Mouse (Mus musculus) regulatory T cell (primary cell): ENCODE data around the gene Gzmm.

Source experiments
- in situ Hi-C: fragments of 300-600 bp; cut with MboI, MseI; formaldehyde crosslinking; loops from one replicate; pipeline ENCODE4 v1.15.1; 2025; ENCODE audit warnings: high pct_unique_total_duplicates

Gene Gzmm

DNA sequence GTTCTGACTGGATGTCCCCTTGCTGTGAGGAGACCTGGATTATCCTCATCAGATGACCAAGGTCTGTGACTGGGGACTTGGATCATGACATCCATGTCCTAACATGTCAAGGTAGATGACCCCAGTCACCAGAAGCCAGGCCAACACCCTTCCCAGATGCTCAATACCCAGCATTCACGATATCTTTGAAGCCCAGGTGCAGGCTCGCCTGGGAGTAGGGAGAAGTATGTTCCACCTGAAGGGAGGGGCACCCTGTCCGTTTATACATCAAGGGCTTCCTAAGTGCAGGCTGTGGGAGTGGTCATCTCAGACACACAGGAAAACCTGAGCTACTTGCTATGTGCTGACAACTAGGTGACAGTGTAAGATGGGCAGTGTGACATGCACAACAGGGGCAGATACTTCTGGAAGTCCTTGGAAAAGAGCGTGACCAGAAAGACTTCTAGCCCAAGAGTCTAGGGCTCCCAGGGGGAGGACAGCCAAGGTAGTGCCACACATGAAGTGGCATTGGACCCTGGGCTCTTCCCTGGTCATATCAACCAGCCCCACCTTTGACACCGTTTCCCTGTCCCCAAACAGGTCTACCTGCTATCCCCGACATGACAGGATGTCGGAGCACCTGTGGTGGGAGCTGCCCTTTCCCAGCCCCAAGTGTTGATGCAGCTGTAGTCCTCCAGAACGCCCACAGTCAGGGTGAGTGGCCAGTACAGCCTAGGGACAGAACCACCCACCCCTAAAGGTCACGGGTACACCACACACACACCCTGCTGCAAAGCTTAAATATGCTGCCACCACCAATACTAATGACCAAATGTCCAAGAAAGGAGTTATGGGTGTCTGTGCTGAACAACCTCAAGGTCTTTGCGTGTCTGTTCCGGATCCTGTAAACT is 8.0 kb upstream of the Gzmm start:
- in situ Hi-C loops = loop anchor here (10.0 kb wide), 1 partner anchor 1106 kb away; the partner anchor contains the start of gene Ilvbl

- in situ Hi-C loops = loop anchor here (10.0 kb wide), 1 partner anchor 1107 kb away; the partner anchor contains the start of gene Ilvbl
Measured at GRCm38 (mm10) chr10:79681591-79682245, 7.1 kb upstream of the Gzmm start, which contains the start of gene Cdc34. Gene Cdc34 (plus strand): TSS chr10:79682195.

GRCm38 (mm10) chr10:79682551-79682915 is 6.3 kb upstream of the Gzmm start:
- in situ Hi-C loops = loop anchor here (10.0 kb wide), 1 partner anchor 1108 kb away; the partner anchor contains the start of gene Ilvbl

DNA sequence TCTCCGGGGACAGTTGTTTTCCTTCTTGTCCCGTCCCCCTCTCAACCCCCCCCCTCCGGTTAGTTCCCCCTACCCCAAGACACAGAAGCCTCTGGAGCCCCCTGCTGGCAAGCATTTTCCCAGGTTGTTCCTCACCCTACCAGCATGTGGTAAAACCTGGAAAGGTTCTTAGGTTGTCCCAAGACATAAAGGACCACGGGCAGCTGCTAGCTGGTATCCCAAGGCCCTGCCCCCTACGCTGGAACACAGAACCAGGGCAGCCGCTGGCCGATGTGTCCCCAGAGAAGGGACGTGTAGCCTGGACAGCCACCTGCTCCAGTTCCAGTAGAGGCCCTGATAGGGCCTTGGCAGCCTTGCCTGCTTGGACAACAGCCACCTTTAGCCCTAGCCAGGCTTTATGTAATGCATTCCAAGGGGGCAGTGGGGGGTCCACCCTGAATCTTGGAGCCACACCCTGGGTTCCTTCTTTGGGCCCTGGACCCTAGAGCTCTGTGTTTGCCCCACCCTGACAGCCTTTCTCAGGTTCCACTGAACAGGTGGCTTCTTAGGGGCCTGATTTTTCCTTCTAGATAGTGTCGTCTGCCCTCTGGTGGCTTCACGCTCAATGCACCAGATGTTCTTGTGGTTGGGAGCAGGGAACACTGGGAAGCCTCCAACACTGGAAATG is 5.8 kb upstream of the Gzmm start:
- in situ Hi-C loops = loop anchor here (10.0 kb wide), 1 partner anchor 1108 kb away; the partner anchor contains the start of gene Ilvbl

- in situ Hi-C loops = loop anchor here (10.0 kb wide), 1 partner anchor 1109 kb away; the partner anchor contains the start of gene Ilvbl
Measured at GRCm38 (mm10) chr10:79683726-79684640, 4.8 kb upstream of the Gzmm start.

DNA sequence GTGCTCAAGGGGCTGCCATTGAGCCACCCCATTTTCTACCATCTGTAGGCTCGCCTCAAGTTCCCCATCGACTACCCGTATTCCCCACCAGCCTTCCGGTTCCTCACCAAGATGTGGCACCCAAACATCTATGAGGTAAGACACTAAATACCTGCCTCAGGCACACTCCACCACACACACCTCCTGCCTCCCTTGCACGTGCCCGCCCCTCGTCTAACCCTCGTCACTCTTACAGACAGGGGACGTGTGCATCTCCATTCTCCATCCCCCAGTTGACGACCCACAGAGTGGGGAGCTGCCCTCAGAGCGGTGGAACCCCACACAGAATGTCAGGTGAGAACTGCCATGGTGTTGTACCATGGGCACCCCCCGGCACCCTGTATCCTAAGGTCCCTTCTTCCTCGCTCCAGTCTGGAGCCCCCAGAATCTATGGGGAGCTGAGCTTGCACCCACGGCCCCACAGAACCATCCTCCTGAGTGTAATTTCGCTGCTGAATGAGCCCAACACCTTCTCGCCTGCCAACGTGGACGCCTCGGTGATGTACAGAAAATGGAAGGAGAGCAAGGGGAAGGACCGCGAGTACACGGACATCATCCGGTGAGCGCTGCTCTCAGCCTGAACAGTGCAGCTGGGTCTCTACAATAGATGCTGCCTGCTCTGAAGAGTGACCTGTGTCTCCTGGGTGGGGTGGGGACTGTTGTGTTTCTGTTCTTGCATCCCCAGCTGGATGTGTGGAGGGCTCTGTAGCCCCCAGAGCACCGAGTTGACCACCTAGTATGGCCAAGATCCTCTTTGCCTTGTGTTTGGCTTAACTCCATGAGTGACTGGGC is 3.8 kb upstream of the Gzmm start:
- in situ Hi-C loops = loop anchor here (10.0 kb wide), 1 partner anchor 1110 kb away; the partner anchor contains the start of gene Ilvbl

- in situ Hi-C loops = loop anchor here (10.0 kb wide), 1 partner anchor 1111 kb away; the partner anchor contains the start of gene Ilvbl
Measured at GRCm38 (mm10) chr10:79686219-79686618, 2.6 kb upstream of the Gzmm start.

DNA sequence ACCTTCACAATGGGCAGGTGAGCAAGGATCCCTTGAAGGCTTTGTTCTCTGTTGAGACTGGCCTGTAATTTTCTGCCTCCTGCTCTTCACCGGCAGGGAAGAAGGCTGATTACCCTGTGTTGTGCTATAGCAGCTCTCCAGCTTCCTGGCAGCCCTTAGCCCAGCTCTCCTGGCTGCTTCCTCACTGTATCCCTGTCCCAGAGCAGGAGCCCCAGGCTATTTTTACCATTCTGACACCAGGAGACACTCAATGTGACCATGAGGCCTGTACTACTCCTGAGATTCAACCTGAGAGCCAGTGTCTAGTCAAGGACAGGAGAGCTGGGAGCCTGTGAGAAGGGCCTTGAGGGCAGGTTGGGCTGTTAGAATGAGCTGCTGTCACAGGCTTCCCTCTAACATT is 2.1 kb upstream of the Gzmm start:
- in situ Hi-C loops = loop anchor here (10.0 kb wide), 1 partner anchor 1112 kb away; the partner anchor contains the start of gene Ilvbl

DNA sequence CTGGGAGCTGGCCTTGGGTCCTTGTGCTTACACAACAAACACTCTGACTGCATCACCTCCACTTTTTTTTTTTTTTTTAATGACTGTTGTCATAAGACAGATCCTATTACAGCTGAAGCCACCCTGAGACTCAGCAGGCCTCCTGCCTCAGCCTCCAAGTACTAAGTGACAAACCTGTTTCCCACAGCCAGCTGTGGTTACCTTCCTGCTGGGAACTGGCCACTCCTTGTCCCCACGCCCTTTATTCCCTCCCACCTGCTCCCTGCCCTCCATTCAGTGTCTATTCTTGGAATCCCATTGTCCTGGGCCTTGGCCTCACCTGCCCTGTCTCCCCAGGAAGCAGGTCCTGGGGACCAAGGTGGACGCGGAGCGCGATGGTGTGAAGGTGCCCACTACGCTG is 1.3 kb upstream of the Gzmm start:
- in situ Hi-C loops = loop anchor here (10.0 kb wide), 1 partner anchor 1113 kb away; the partner anchor contains the start of gene Ilvbl

DNA sequence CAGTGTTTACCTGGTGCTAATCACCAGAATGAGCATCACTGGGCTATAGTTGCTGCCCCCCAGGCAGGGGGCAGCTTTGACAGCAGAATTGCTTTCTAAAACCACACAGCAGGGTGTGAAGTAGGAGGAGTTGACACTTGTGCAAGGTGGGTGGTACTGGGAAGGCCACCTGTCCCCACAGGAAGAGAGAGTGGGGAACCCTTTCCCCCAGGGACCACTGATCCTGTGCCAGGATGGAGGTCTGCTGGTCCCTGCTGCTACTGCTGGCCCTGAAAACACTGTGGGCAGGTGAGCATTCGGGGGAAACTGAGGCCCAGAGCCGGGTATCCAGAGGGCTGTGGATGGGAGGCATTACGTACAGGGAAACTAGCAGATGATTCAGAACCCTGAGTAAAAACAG is 358 bp downstream of the Gzmm start:
- in situ Hi-C loops = loop anchor here (10.0 kb wide), 1 partner anchor 1114 kb away; the partner anchor contains the start of gene Ilvbl

GRCm38 (mm10) chr10:79691986-79692548 is 3.2 kb downstream of the Gzmm start:
- in situ Hi-C loops = loop anchor here (5.0 kb wide), 1 partner anchor 90 kb away; no protein-coding TSS in a partner anchor

- in situ Hi-C loops = loop anchor here (5.0 kb wide), 1 partner anchor 89 kb away; no protein-coding TSS in a partner anchor
Measured at GRCm38 (mm10) chr10:79693580-79694378, 5.0 kb downstream of the Gzmm start.

DNA sequence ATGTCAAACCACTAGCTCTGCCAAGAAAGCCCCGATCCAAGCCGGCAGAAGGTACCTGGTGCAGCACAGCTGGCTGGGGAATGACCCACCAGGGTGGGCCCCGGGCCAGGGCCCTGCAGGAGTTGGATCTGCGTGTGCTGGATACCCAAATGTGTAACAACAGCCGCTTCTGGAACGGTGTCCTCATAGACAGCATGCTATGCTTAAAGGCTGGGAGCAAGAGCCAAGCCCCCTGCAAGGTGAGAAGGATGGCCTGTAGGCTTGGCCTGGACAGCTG is 5.5 kb downstream of the Gzmm start:
- in situ Hi-C loops = loop anchor here (5.0 kb wide), 1 partner anchor 88 kb away; no protein-coding TSS in a partner anchor

DNA sequence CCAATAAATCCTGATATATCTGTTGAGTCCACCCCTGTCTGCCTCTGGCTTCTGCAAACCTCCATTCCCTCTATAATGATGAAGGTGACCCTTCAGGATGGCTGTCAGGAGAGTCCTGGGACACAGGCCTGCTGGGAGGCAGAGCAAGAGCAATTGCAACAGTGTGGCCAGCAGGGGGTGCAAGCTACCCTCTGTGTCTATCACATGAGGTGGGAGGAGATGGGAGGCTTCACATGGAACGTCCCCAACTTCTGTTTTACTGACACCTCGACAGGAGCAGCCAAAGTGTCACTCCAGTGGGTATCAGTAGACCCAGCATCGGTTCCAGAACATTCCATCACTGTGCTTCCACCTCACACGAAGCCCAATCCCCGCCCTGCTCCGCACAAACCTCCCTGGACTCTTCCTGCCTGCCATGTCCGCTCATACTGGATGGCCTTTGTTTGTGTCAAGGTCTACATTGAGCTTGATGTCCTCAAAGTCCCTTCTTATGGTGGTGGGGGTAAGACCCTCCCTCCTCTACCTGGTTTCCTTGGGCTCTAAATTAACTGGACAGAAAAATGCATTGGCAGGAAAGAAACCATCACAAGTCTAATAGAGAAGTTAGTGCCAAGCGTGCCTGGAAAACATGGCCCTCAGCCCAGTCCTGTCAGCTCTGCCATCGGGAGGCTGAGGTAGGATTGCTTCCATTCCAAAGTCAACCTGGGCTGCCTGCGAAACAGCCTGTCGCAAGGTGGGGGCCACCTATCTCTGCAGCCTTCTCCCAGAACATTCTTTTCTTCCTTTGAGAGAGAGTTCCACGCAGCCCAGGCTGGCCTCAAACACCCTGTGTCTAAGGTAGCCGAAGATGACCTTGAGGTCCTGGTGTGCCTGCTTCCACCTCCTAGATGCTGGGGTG is 6.7 kb downstream of the Gzmm start:
- in situ Hi-C loops = loop anchor here (5.0 kb wide), 1 partner anchor 1708 kb away; no protein-coding TSS in a partner anchor

GRCm38 (mm10) chr10:79696129-79696651 is 7.4 kb downstream of the Gzmm start:
- in situ Hi-C loops = loop anchor here (5.0 kb wide), 1 partner anchor 1709 kb away; no protein-coding TSS in a partner anchor

- in situ Hi-C loops = loop anchor here (5.0 kb wide), 1 partner anchor 1711 kb away; no protein-coding TSS in a partner anchor
Measured at GRCm38 (mm10) chr10:79697916-79698315, 9.1 kb downstream of the Gzmm start.

GRCm38 (mm10) chr10:79698459-79698858 is 9.6 kb downstream of the Gzmm start:
- in situ Hi-C loops = loop anchor here (5.0 kb wide), 1 partner anchor 1711 kb away; no protein-coding TSS in a partner anchor
